In genomic region chr10:56377966-56378647, GRCm38 (mm10) we compare ENCODE assay signal across 8 mouse cellular contexts. TPM values are rescaled to one million over a fixed set of nuclear protein-coding genes. Genes with fewer than 3 reads are reported as not detected.
DNase-seq lines count a peak whose midpoint lies in the region; ATAC-seq and TF ChIP-seq lines count a peak whose summit lies in the region.

No protein-coding gene starts in this region.

- peak overlapping the region; percentile 91 for H3K27ac ChIP-seq in ES-Bruce4 (ENCODE audit: insufficient read depth, low read length)
- peak overlapping the region; percentile 91 for H3K27ac ChIP-seq in embryonic facial prominence, embryonic 11.5 days (replicated peaks; ENCODE audit: low read depth, low read length)
- peak overlapping the region; percentile 70 for H3K27ac ChIP-seq in hindbrain, embryonic 12.5 days
- H3K27ac ChIP-seq in liver, embryonic 12.5 days = no peak overlapping the region
- H3K27ac ChIP-seq in neural tube, embryonic 12.5 days = no peak overlapping the region

- peak overlapping the region; percentile 98 for H3K4me3 ChIP-seq in ES-Bruce4 (ENCODE audit: low read depth, low read length)
- peak overlapping the region; percentile 58 for H3K4me3 ChIP-seq in embryonic facial prominence, embryonic 11.5 days (ENCODE audit: low read depth, low read length)
- H3K4me3 ChIP-seq in hindbrain, embryonic 12.5 days = peak overlapping the region; percentile 54
- peak overlapping the region; percentile 57 for H3K4me3 ChIP-seq in liver, embryonic 12.5 days
- peak overlapping the region; percentile 51 for H3K4me3 ChIP-seq in neural tube, embryonic 12.5 days

- intact Hi-C loops in heart, postnatal 25 days (cut with DNase I) = loop anchor here (2.0 kb wide), 2 partner anchors 221 to 463 kb away; no protein-coding TSS in a partner anchor

- H3K36me3 ChIP-seq in ES-Bruce4 (ENCODE audit: control insufficient read depth, insufficient read depth, low read length, poor library complexity, severe bottlenecking) = peaks cover 10% of the 10 kb centered on the region
- H3K36me3 ChIP-seq in embryonic facial prominence, embryonic 11.5 days (replicated peaks; ENCODE audit: control insufficient read depth, insufficient read depth, low read depth, low read length) = no peaks in the 10 kb centered on the region
- no peaks in the 10 kb centered on the region for H3K36me3 ChIP-seq in hindbrain, embryonic 12.5 days
- no peaks in the 10 kb centered on the region for H3K36me3 ChIP-seq in liver, embryonic 12.5 days
- no peaks in the 10 kb centered on the region for H3K36me3 ChIP-seq in neural tube, embryonic 12.5 days

- peaks cover 3% of the 10 kb centered on the region for H3K4me1 ChIP-seq in ES-Bruce4 (ENCODE audit: control insufficient read depth, insufficient read depth, low read length)
- no peaks in the 10 kb centered on the region for H3K4me1 ChIP-seq in embryonic facial prominence, embryonic 11.5 days (ENCODE audit: control insufficient read depth, insufficient read depth, low read length)
- H3K4me1 ChIP-seq in hindbrain, embryonic 12.5 days = peaks cover 3% of the 10 kb centered on the region; the same call in 1 of the 2 replicates
- peaks cover 14% of the 10 kb centered on the region; the same call in 1 of the 2 replicates for H3K4me1 ChIP-seq in liver, embryonic 12.5 days
- peaks cover 6% of the 10 kb centered on the region for H3K4me1 ChIP-seq in neural tube, embryonic 12.5 days

- no peaks in the 10 kb centered on the region for H3K27me3 ChIP-seq in ES-Bruce4 (ENCODE audit: control insufficient read depth, insufficient read depth, low read length, poor library complexity, severe bottlenecking)
- no peaks in the 10 kb centered on the region for H3K27me3 ChIP-seq in embryonic facial prominence, embryonic 11.5 days (ENCODE audit: control insufficient read depth, insufficient read depth, low read length)
- H3K27me3 ChIP-seq in hindbrain, embryonic 12.5 days = peaks cover 10% of the 10 kb centered on the region; the same call in 1 of the 2 replicates
- H3K27me3 ChIP-seq in liver, embryonic 12.5 days (replicated peaks) = peaks cover 30% of the 10 kb centered on the region
- H3K27me3 ChIP-seq in neural tube, embryonic 12.5 days (replicated peaks) = no peaks in the 10 kb centered on the region

- peak overlapping the region; percentile 67 for H3K4me2 ChIP-seq in embryonic facial prominence, embryonic 11.5 days (ENCODE audit: low read depth, low read length)
- H3K4me2 ChIP-seq in hindbrain, embryonic 12.5 days (replicated peaks) = peak overlapping the region; percentile 74
- peak overlapping the region; percentile 72 for H3K4me2 ChIP-seq in liver, embryonic 12.5 days
- peak overlapping the region; percentile 80 for H3K4me2 ChIP-seq in neural tube, embryonic 12.5 days (replicated peaks)

- peak; percentile 15 for ATAC-seq in embryonic facial prominence, embryonic 11.5 days (replicated peaks; ENCODE audit: insufficient number of reproducible peaks, low FRiP score, low TSS enrichment, low read depth)
- peak; percentile 38 for ATAC-seq in hindbrain, embryonic 12.5 days (ENCODE audit: low FRiP score)
- ATAC-seq in liver, embryonic 12.5 days = 0 out of 2 replicates have a peak, but pooled peaks have one; percentile 13
- ATAC-seq in neural tube, embryonic 12.5 days (ENCODE audit: low FRiP score, low read depth) = peak; percentile 19; the same call in 1 of the 2 replicates
- ATAC-seq in inflammation-experienced regulatory T-cells, adult 6 months = no peak

- TF ChIP-seq CTCF in ES-Bruce4 (IDR thresholded peaks at IDR 0.05; ENCODE audit: low read depth, low read length) = no peak

- no peaks in the 10 kb centered on the region for H3K9me3 ChIP-seq in ES-Bruce4 (replicated peaks; ENCODE audit: control insufficient read depth, insufficient read depth, low read length, poor library complexity, severe bottlenecking)
- H3K9me3 ChIP-seq in embryonic facial prominence, embryonic 11.5 days (replicated peaks; ENCODE audit: control insufficient read depth, low read length) = no peaks in the 10 kb centered on the region
- H3K9me3 ChIP-seq in hindbrain, embryonic 12.5 days (replicated peaks) = no peaks in the 10 kb centered on the region
- no peaks in the 10 kb centered on the region for H3K9me3 ChIP-seq in liver, embryonic 12.5 days (replicated peaks)
- H3K9me3 ChIP-seq in neural tube, embryonic 12.5 days = no peaks in the 10 kb centered on the region

- TF ChIP-seq POLR2A in ES-Bruce4 (IDR thresholded peaks at IDR 0.05; ENCODE audit: insufficient read depth, low read length) = no peak

- peak; percentile 93 for DNase-seq in heart, adult 11 months
- DNase-seq in heart, postnatal 25 days (ENCODE audit: low spot score) = no peak
- peak; percentile 71 for DNase-seq in embryonic facial prominence, embryonic 11.5 days (ENCODE audit: low spot score)

- TF ChIP-seq EP300 in ES-Bruce4 (IDR thresholded peaks at IDR 0.05; ENCODE audit: insufficient read depth, low read depth, low read length) = no peak

- whole genome bisulfite sequencing in embryonic facial prominence, embryonic 11.5 days = under 1% methylated on average over 25 of the region's 25 CpGs
- WGBS in hindbrain, embryonic 12.5 days = under 1% methylated on average over 25 of the region's 25 CpGs
- under 1% methylated on average over 25 of the region's 25 CpGs for WGBS in liver, embryonic 12.5 days (ENCODE audit: insufficient replicate concordance)
- under 1% methylated on average over 25 of the region's 25 CpGs for WGBS in neural tube, embryonic 12.5 days

- peak overlapping the region; percentile 97 for H3K9ac ChIP-seq in ES-Bruce4 (ENCODE audit: low read depth, poor library complexity, severe bottlenecking)
- peak overlapping the region; percentile 90 for H3K9ac ChIP-seq in embryonic facial prominence, embryonic 11.5 days (replicated peaks; ENCODE audit: low read length)
- H3K9ac ChIP-seq in hindbrain, embryonic 12.5 days = peak overlapping the region; percentile 68
- peak overlapping the region; percentile 52 for H3K9ac ChIP-seq in liver, embryonic 12.5 days
- peak overlapping the region; percentile 62 for H3K9ac ChIP-seq in neural tube, embryonic 12.5 days

RNA-seq across cellular contexts. Expression of gene Gja1, which starts 1.0 kb away (rescaled TPM):
- 100 to 1,000 TPM; 402 to 446 TPM for total RNA-seq in heart, postnatal 25 days (2021)
- polyA plus RNA-seq in ES-Bruce4 (2011; ENCODE audit: insufficient read depth, insufficient read length, low read depth, missing spikeins) = 300 and 311 TPM in 2 replicates
- polyA plus RNA-seq in embryonic facial prominence, embryonic 11.5 days (2014; fragmentation: Nextera tagmentation; extraction: Ambion mirVana) = 367 and 391 TPM in 2 replicates
- polyA plus RNA-seq in hindbrain, embryonic 12.5 days (2016; fragmentation: Nextera tagmentation; extraction: Ambion mirVana) = 165 and 196 TPM in 2 replicates
- polyA plus RNA-seq in liver, embryonic 12.5 days (2016; fragmentation: Nextera tagmentation; extraction: Ambion mirVana) = 11.6 and 13.3 TPM in 2 replicates
- 128 and 132 TPM in 2 replicates for polyA plus RNA-seq in neural tube, embryonic 12.5 days (2016; fragmentation: Nextera tagmentation; extraction: Ambion mirVana)
- polyA plus RNA-seq in inflammation-experienced regulatory T-cells, adult 6 months (2017; shearing (Covaris generic)) = under 1 TPM; 0.18 to 0.59 (median 0.30) TPM

Comparison
In these comparisons a context has a peak if more than half of its experiments do, and no peak if none do; other contexts are left out.
1. H3K27ac ChIP-seq: peak in ES-Bruce4 (single experiment), embryonic facial prominence, embryonic 11.5 days (single experiment) and hindbrain, embryonic 12.5 days (single experiment); none in liver, embryonic 12.5 days (single experiment) and neural tube, embryonic 12.5 days (single experiment).
2. Peak in every context shown above with its lines, with median percentiles within 50 percentile points of each other: H3K4me3 ChIP-seq, H3K9ac ChIP-seq and H3K4me2 ChIP-seq.